Mouse (Mus musculus): ENCODE results near the gene Tgfb1i1. TPM values are rescaled to one million over a fixed set of nuclear protein-coding genes. Genes with fewer than 3 reads are reported as not detected.

Tgfb1i1 gene
- polyA plus RNA-seq, 1 experiment from 2014 or later = 27.7 TPM

GRCm38 (mm10) chr7:128247443-128247842 is 831 bp downstream of the Tgfb1i1 start:
- H3K4me2 ChIP-seq = peak overlapping the region; percentile 61
- ATAC-seq (ENCODE audit: low FRiP score) = peak; percentile 80
- H3K27me3 ChIP-seq = peaks cover 54% of the 10 kb centered on the region
- H3K36me3 ChIP-seq (replicated peaks) = peaks cover 22% of the 10 kb centered on the region
- 2% methylated on average over 13 of the region's 13 CpGs for WGBS
- 0 out of 2 replicates have a peak overlapping the region, but pooled peaks have one; percentile 54 for H3K27ac ChIP-seq
- H3K4me3 ChIP-seq (replicated peaks) = peak overlapping the region; percentile 38
- peak overlapping the region; percentile 53; the same call in 1 of the 2 replicates for H3K9ac ChIP-seq
- no peaks in the 10 kb centered on the region for H3K9me3 ChIP-seq
- peaks cover 25% of the 10 kb centered on the region for H3K4me1 ChIP-seq

- Histone ChIP-seq H3K27ac (no peak overlapping the region), H3K4me1 (peaks cover 34% of the 10 kb centered on the region), H3K4me2 (peak overlapping the region; percentile 61; the same call in 1 of the 2 replicates), H3K36me3 (replicated peaks) (peaks cover 14% of the 10 kb centered on the region), H3K27me3 (peaks cover 58% of the 10 kb centered on the region), H3K4me3 (replicated peaks) (no peak overlapping the region), H3K9me3 (no peaks in the 10 kb centered on the region), H3K9ac (no peak overlapping the region)
- ATAC-seq (ENCODE audit: low FRiP score) = no peak
- 83% methylated on average over 10 of the region's 10 CpGs for WGBS
These were observed 1.8 kb downstream of the Tgfb1i1 start for GRCm38 (mm10) chr7:128248081-128249042.

GRCm38 (mm10) chr7:128249998-128250397 is 3.4 kb downstream of the Tgfb1i1 start:
- no peak overlapping the region for H3K9ac ChIP-seq
- peaks cover 2% of the 10 kb centered on the region for H3K36me3 ChIP-seq (replicated peaks)
- no peak overlapping the region for H3K4me3 ChIP-seq (replicated peaks)
- no peak overlapping the region for H3K4me2 ChIP-seq
- H3K27me3 ChIP-seq = peaks cover 60% of the 10 kb centered on the region
- no peaks in the 10 kb centered on the region for H3K9me3 ChIP-seq
- peaks cover 34% of the 10 kb centered on the region for H3K4me1 ChIP-seq
- H3K27ac ChIP-seq = no peak overlapping the region
- WGBS = 80% methylated on average over 5 of the region's 5 CpGs
- ATAC-seq (ENCODE audit: low FRiP score) = no peak

GRCm38 (mm10) chr7:128251946-128252345 is 5.3 kb downstream of the Tgfb1i1 start:
- peaks cover 50% of the 10 kb centered on the region for H3K27me3 ChIP-seq
- no peak overlapping the region for H3K27ac ChIP-seq
- H3K4me3 ChIP-seq (replicated peaks) = peak overlapping the region; percentile 32
- H3K9ac ChIP-seq = no peak overlapping the region; the same call in 1 of the 2 replicates
- H3K36me3 ChIP-seq (replicated peaks) = no peaks in the 10 kb centered on the region; the same call in 1 of the 2 replicates
- H3K4me2 ChIP-seq = peak overlapping the region; percentile 66
- H3K9me3 ChIP-seq = no peaks in the 10 kb centered on the region
- ATAC-seq (ENCODE audit: low FRiP score) = no peak
- peaks cover 23% of the 10 kb centered on the region for H3K4me1 ChIP-seq
- WGBS = 57% methylated on average over 12 of the region's 12 CpGs

GRCm38 (mm10) chr7:128252609-128253008 is 6.0 kb downstream of the Tgfb1i1 start:
- WGBS = 7% methylated on average over 24 of the region's 24 CpGs
- peak; percentile 74; the same call in 1 of the 2 replicates for ATAC-seq (ENCODE audit: low FRiP score)
- peaks cover 45% of the 10 kb centered on the region for H3K27me3 ChIP-seq

GRCm38 (mm10) chr7:128254978-128255377 is 8.4 kb downstream of the Tgfb1i1 start:
- H3K4me1 ChIP-seq = peaks cover 15% of the 10 kb centered on the region
- 56% methylated on average over 2 of the region's 2 CpGs for WGBS
- H3K9ac ChIP-seq = no peak overlapping the region
- H3K4me3 ChIP-seq (replicated peaks) = no peak overlapping the region
- H3K27me3 ChIP-seq = peaks cover 29% of the 10 kb centered on the region
- no peaks in the 10 kb centered on the region for H3K9me3 ChIP-seq
- H3K27ac ChIP-seq = no peak overlapping the region
- H3K36me3 ChIP-seq (replicated peaks) = no peaks in the 10 kb centered on the region; the same call in 1 of the 2 replicates
- ATAC-seq (ENCODE audit: low FRiP score) = no peak
- no peak overlapping the region for H3K4me2 ChIP-seq

More at GRCm38 (mm10) chr7:128252609-128253008, 6.0 kb downstream of the Tgfb1i1 start:
- Histone ChIP-seq H3K36me3 (replicated peaks) (no peaks in the 10 kb centered on the region; the same call in 1 of the 2 replicates), H3K9ac (peak overlapping the region; percentile 39), H3K27ac (no peak overlapping the region), H3K9me3 (no peaks in the 10 kb centered on the region), H3K4me2 (peak overlapping the region; percentile 66), H3K4me1 (peaks cover 17% of the 10 kb centered on the region), H3K4me3 (replicated peaks) (peak overlapping the region; percentile 32)

GRCm38 (mm10) chr7:128255757-128256156 is 9.1 kb downstream of the Tgfb1i1 start:
- no peak overlapping the region for H3K9ac ChIP-seq

GRCm38 (mm10) chr7:128256783-128257334 is 10.2 kb downstream of the Tgfb1i1 start:
- Histone ChIP-seq H3K9me3 (no peaks in the 10 kb centered on the region), H3K27ac (no peak overlapping the region), H3K4me3 (replicated peaks) (no peak overlapping the region), H3K9ac (no peak overlapping the region), H3K4me2 (no peak overlapping the region), H3K27me3 (peaks cover 17% of the 10 kb centered on the region), H3K4me1 (peaks cover 14% of the 10 kb centered on the region), H3K36me3 (replicated peaks) (no peaks in the 10 kb centered on the region)
- WGBS = 60% methylated on average over 5 of the region's 5 CpGs
- no peak for ATAC-seq (ENCODE audit: low FRiP score)

More at GRCm38 (mm10) chr7:128255757-128256156, 9.1 kb downstream of the Tgfb1i1 start:
- H3K9me3 ChIP-seq = no peaks in the 10 kb centered on the region
- H3K27me3 ChIP-seq = peaks cover 25% of the 10 kb centered on the region
- no peak overlapping the region for H3K4me3 ChIP-seq (replicated peaks)
- H3K4me1 ChIP-seq = peaks cover 15% of the 10 kb centered on the region
- no peak overlapping the region for H3K27ac ChIP-seq
- no peak overlapping the region for H3K4me2 ChIP-seq
- WGBS = 88% methylated on average over 5 of the region's 5 CpGs
- ATAC-seq (ENCODE audit: low FRiP score) = no peak
- H3K36me3 ChIP-seq (replicated peaks) = no peaks in the 10 kb centered on the region

- no peak within 1 kb of the TSS for H3K9ac ChIP-seq
- H3K9me3 ChIP-seq = no peaks in the 10 kb centered on the region
- H3K4me2 ChIP-seq = no peak within 1 kb of the TSS
- H3K4me1 ChIP-seq = no peaks in the 10 kb centered on the region
- ATAC-seq (ENCODE audit: low FRiP score) = no peak
- no peak within 1 kb of the TSS for H3K4me3 ChIP-seq (replicated peaks)
- H3K27ac ChIP-seq = no peak within 1 kb of the TSS
- WGBS = 82% methylated on average over 6 of the region's 6 CpGs
- H3K36me3 ChIP-seq (replicated peaks) = no peaks in the 10 kb centered on the region
- H3K27me3 ChIP-seq = no peaks in the 10 kb centered on the region
These were observed 18.8 kb downstream of the Tgfb1i1 start, which contains the start of gene Slc5a2 for GRCm38 (mm10) chr7:128265411-128265810. TSS of gene Slc5a2 (plus strand) at chr7:128265657.

- Histone ChIP-seq H3K36me3 (replicated peaks) (peaks cover 4% of the 10 kb centered on the region; the same call in 1 of the 2 replicates), H3K4me1 (no peaks in the 10 kb centered on the region), H3K9ac (no peak overlapping the region), H3K9me3 (no peaks in the 10 kb centered on the region), H3K4me2 (no peak overlapping the region), H3K4me3 (replicated peaks) (no peak overlapping the region), H3K27ac (no peak overlapping the region), H3K27me3 (no peaks in the 10 kb centered on the region)
- ATAC-seq (ENCODE audit: low FRiP score) = no peak
- 85% methylated on average over 5 of the region's 5 CpGs for WGBS
These were observed 19.4 kb downstream of the Tgfb1i1 start for GRCm38 (mm10) chr7:128266056-128266455.

GRCm38 (mm10) chr7:128267391-128267790 is 20.8 kb downstream of the Tgfb1i1 start:
- Histone ChIP-seq H3K27ac (no peak overlapping the region), H3K4me2 (no peak overlapping the region), H3K9me3 (no peaks in the 10 kb centered on the region), H3K9ac (no peak overlapping the region), H3K36me3 (replicated peaks) (peaks cover 17% of the 10 kb centered on the region), H3K4me3 (replicated peaks) (no peak overlapping the region), H3K27me3 (no peaks in the 10 kb centered on the region), H3K4me1 (no peaks in the 10 kb centered on the region)
- no peak for ATAC-seq (ENCODE audit: low FRiP score)
- 60% methylated on average over 13 of the region's 13 CpGs for WGBS

GRCm38 (mm10) chr7:128267813-128268212 is 21.2 kb downstream of the Tgfb1i1 start:
- Histone ChIP-seq H3K4me3 (replicated peaks) (no peak overlapping the region), H3K4me2 (no peak overlapping the region), H3K27me3 (no peaks in the 10 kb centered on the region), H3K27ac (no peak overlapping the region), H3K9me3 (no peaks in the 10 kb centered on the region), H3K4me1 (no peaks in the 10 kb centered on the region), H3K36me3 (replicated peaks) (peaks cover 18% of the 10 kb centered on the region), H3K9ac (no peak overlapping the region)
- ATAC-seq (ENCODE audit: low FRiP score) = no peak
- 93% methylated on average over 7 of the region's 7 CpGs for WGBS

All from forebrain, embryonic 12.5 days (tissue).